Mouse (Mus musculus): Measurements from ENCODE around the gene Olfr578.

- no peak for TF ChIP-seq CTCF (IDR thresholded peaks at IDR 0.05; ENCODE audit: control insufficient read depth, insufficient read depth, low read length)
- TF ChIP-seq POLR2A (IDR thresholded peaks at IDR 0.05; ENCODE audit: borderline replicate concordance, control insufficient read depth, low read depth, low read length) = no peak
Measured at GRCm38 (mm10) chr7:102958593-102958992, 30.5 kb downstream of the Olfr578 start, which contains the start of gene Olfr575.

Measured in bone marrow, adult 2 months (tissue).